Mouse (Mus musculus) heart, embryonic 12.5 days (tissue): ENCODE data around the gene M1ap. TPM values are rescaled to one million over a fixed set of nuclear protein-coding genes. Genes with fewer than 3 reads are reported as not detected.
A peak's percentile ranks its signal among the peaks of the same experiment; 100 is the strongest.

Experiments used
- ATAC-seq: fragments of 200-750 bp; cut with Nextera tagmentation; 2 replicates; pipeline ENCODE4 v1.8.0; 2017; ENCODE audit warnings: moderate TSS enrichment, moderate library complexity; ENCODE audit not compliant: insufficient number of reproducible peaks, low FRiP score
- H3K27ac ChIP-seq: fragments of 300-500 bp; sonication (generic); 2 replicates; pipeline ENCODE4 v1.5.1; 2016; ENCODE audit warnings: mild to moderate bottlenecking, moderate library complexity; ENCODE audit not compliant: poor library complexity, severe bottlenecking
- H3K27me3 ChIP-seq: fragments of 300-500 bp; sonication (generic); replicated peaks from 2 replicates; pipeline ENCODE4 v1.6.1; 2016; ENCODE audit warnings: mild to moderate bottlenecking, moderate library complexity
- H3K36me3 ChIP-seq: fragments of 300-500 bp; sonication (generic); 2 replicates; pipeline ENCODE4 v1.6.1; 2016; ENCODE audit warnings: mild to moderate bottlenecking, moderate library complexity
- H3K4me1 ChIP-seq: fragments of 300-500 bp; sonication (generic); replicated peaks from 2 replicates; pipeline ENCODE4 v1.6.1; 2016; ENCODE audit warnings: mild to moderate bottlenecking
- H3K4me2 ChIP-seq: fragments of 300-500 bp; sonication (generic); 2 replicates; pipeline ENCODE4 v1.6.1; 2016; ENCODE audit warnings: mild to moderate bottlenecking, moderate library complexity
- H3K4me3 ChIP-seq: fragments of 300-500 bp; sonication (generic); 2 replicates; pipeline ENCODE4 v1.5.1; 2016; ENCODE audit warnings: mild to moderate bottlenecking
- H3K9ac ChIP-seq: fragments of 300-500 bp; sonication (generic); 2 replicates; pipeline ENCODE4 v1.6.1; 2016; ENCODE audit warnings: mild to moderate bottlenecking, moderate library complexity
- H3K9me3 ChIP-seq: fragments of 300-500 bp; sonication (generic); replicated peaks from 2 replicates; pipeline ENCODE4 v1.6.1; 2016; ENCODE audit warnings: mild to moderate bottlenecking, moderate library complexity
- WGBS: fragments of 180-500 bp; shearing (Covaris S2); methylation state at CpG from one replicate; pipeline ENCODE4 v1.1.7; 2016; 5-methylcytosine and 5-hydroxymethylcytosine counted together
- polyA plus RNA-seq: library from polyadenylated mRNA; unstranded; fragments of >200 nt; fragmentation: Nextera tagmentation; extraction: Ambion mirVana; gene quantifications from 2 replicates; pipeline ENCODE4 v1.2.1, GENCODE M21; 2016

M1ap gene
- polyA plus RNA-seq, 1 experiment from 2014 or later = 0.57 TPM

DNA sequence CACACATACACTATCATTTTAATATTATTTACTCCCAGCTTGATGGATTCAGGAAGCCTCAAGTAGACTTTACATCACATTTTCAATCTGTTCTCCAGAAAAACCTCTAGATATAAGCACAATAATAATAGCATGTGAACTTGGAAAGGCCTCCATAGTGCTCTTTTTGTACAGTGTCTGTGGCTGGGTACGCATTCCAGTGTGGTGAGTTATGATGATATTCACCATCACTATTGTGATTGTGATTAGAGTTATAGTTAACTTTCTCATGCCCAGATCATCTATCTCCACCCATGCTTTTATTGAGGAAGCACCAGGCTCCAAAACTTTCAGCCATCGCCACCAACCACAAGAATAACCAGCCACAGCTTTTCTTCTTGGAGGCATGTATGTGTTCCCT lies 77.1 kb downstream of the M1ap start:
- no peak overlapping the region for H3K27ac ChIP-seq
- no peak overlapping the region for H3K4me3 ChIP-seq
- ATAC-seq = no peak
- peaks cover 20% of the 10 kb centered on the region for H3K27me3 ChIP-seq
- H3K4me2 ChIP-seq = no peak overlapping the region
- H3K9ac ChIP-seq = no peak overlapping the region
- H3K9me3 ChIP-seq = no peaks in the 10 kb centered on the region
- no peaks in the 10 kb centered on the region for H3K36me3 ChIP-seq
- 89% methylated on average over 2 of the region's 2 CpGs for WGBS
- H3K4me1 ChIP-seq = peaks cover 6% of the 10 kb centered on the region

- Histone ChIP-seq H3K4me1 (peaks cover 6% of the 10 kb centered on the region), H3K4me3 (no peak overlapping the region), H3K9ac (no peak overlapping the region), H3K36me3 (no peaks in the 10 kb centered on the region), H3K27me3 (peaks cover 26% of the 10 kb centered on the region), H3K27ac (no peak overlapping the region), H3K4me2 (no peak overlapping the region), H3K9me3 (no peaks in the 10 kb centered on the region)
- WGBS = 71% methylated on average over 4 of the region's 4 CpGs
- ATAC-seq = no peak
Observed at GRCm38 (mm10) chr6:83024421-83024820, 77.7 kb downstream of the M1ap start.

GRCm38 (mm10) chr6:83025221-83025620 lies 78.5 kb downstream of the M1ap start:
- no peak overlapping the region for H3K27ac ChIP-seq
- WGBS = 96% methylated on average over 4 of the region's 4 CpGs

GRCm38 (mm10) chr6:83027293-83027692 lies 80.6 kb downstream of the M1ap start:
- WGBS = 79% methylated on average over 8 of the region's 8 CpGs
- Histone ChIP-seq H3K4me1 (peaks cover 23% of the 10 kb centered on the region), H3K27ac (no peak overlapping the region), H3K9ac (no peak overlapping the region), H3K27me3 (peaks cover 55% of the 10 kb centered on the region), H3K9me3 (no peaks in the 10 kb centered on the region), H3K36me3 (peaks cover 6% of the 10 kb centered on the region; the same call in 1 of the 2 replicates), H3K4me2 (no peak overlapping the region), H3K4me3 (no peak overlapping the region)
- no peak for ATAC-seq

More at GRCm38 (mm10) chr6:83025221-83025620, 78.5 kb downstream of the M1ap start:
- no peaks in the 10 kb centered on the region for H3K9me3 ChIP-seq
- H3K4me1 ChIP-seq = peaks cover 12% of the 10 kb centered on the region
- no peak overlapping the region for H3K4me2 ChIP-seq
- H3K27me3 ChIP-seq = peaks cover 34% of the 10 kb centered on the region
- H3K4me3 ChIP-seq = no peak overlapping the region
- H3K36me3 ChIP-seq = no peaks in the 10 kb centered on the region
- ATAC-seq = no peak
- H3K9ac ChIP-seq = no peak overlapping the region

DNA sequence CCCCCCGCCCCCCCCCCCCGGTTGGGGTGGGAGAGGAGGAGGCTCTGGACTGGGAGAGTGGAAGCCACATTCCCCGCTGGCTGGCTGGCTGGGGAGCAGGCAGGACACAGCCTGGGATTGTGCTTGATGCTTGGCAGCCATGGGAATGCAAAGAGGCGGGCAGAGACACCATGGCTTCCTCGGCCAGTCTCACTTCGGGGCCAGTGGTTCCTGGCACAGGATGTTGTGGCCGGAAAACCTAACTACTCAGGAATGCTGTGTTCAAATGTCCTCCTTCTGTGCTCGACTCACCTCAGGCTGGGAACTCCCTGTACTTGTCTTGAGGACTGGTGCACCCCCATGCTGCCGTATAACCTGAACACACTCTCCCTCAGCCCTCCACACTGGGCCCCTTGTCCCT lies 81.0 kb downstream of the M1ap start:
- Histone ChIP-seq H3K4me2 (no peak overlapping the region), H3K36me3 (peaks cover 6% of the 10 kb centered on the region; the same call in 1 of the 2 replicates), H3K27ac (no peak overlapping the region), H3K4me3 (no peak overlapping the region), H3K9ac (no peak overlapping the region), H3K27me3 (peaks cover 56% of the 10 kb centered on the region), H3K4me1 (peaks cover 27% of the 10 kb centered on the region), H3K9me3 (no peaks in the 10 kb centered on the region)
- ATAC-seq = no peak
- 54% methylated on average over 7 of the region's 9 CpGs for WGBS

- H3K27ac ChIP-seq = no peak overlapping the region
- no peak overlapping the region for H3K4me2 ChIP-seq
- peaks cover 6% of the 10 kb centered on the region; the same call in 1 of the 2 replicates for H3K36me3 ChIP-seq
- peaks cover 56% of the 10 kb centered on the region for H3K27me3 ChIP-seq
- WGBS = 35% methylated on average over 10 of the region's 10 CpGs
- no peak overlapping the region for H3K4me3 ChIP-seq
- H3K9me3 ChIP-seq = no peaks in the 10 kb centered on the region
- ATAC-seq = no peak
- H3K9ac ChIP-seq = no peak overlapping the region
- H3K4me1 ChIP-seq = peaks cover 36% of the 10 kb centered on the region
Observed at GRCm38 (mm10) chr6:83029777-83030176, 83.1 kb downstream of the M1ap start.

DNA sequence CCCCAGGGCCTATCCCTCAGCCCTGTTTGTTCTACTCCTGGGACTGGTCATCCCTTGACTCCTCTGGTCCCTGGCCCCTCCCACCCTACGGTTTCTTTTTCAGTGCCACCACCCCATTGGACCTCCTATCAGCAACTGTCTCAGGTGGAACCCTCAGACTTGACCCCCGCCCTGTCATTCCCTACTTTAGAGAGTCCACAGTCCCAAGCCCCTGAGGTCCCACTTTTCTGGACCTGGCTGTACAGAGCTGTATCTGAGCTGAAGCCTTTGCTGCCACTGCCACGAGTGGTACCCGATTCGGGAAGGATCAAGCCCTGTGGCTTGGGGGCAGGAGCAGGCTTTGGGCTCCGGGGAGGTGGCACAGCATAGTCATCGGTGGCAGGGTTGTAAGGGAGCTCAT lies 84.4 kb downstream of the M1ap start:
- Histone ChIP-seq H3K9ac (no peak overlapping the region), H3K9me3 (no peaks in the 10 kb centered on the region), H3K36me3 (peaks cover 6% of the 10 kb centered on the region; the same call in 1 of the 2 replicates), H3K4me2 (no peak overlapping the region), H3K4me1 (peaks cover 44% of the 10 kb centered on the region), H3K4me3 (no peak overlapping the region), H3K27ac (no peak overlapping the region), H3K27me3 (peaks cover 64% of the 10 kb centered on the region)
- 78% methylated on average over 7 of the region's 7 CpGs for WGBS
- no peak for ATAC-seq

DNA sequence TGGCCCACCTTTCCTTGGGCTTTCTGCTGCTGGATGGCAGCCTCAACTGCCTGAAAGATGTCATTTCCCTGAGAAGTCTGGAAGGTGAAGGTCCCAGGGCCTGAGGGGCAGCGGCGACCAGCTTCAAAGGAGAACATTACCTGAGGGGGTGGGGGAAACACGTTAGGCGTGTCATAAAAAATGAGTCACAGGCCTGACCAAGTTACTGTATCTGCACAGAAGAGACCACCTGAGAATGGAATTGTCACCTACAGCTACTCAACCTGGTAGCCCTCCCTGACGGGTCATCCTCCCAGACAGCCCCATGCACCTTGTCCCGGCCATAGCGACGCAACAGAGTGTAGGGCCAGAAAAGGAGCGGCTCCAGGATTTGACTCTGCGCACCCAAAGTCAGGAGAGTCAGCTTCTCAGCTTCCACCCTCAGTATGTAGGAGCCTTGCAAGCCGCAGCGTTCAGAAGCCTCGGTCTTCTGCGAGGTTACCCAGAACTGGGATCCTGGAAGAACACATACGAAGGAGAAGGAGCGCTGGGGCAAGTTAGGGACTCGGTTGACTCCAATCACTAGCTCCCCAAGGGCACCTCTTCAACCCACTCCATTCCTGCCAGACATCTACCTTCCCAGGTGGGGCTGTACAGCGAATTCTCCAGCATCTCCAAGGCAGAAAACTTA lies 85.4 kb downstream of the M1ap start:
- peaks cover 44% of the 10 kb centered on the region for H3K4me1 ChIP-seq
- H3K9ac ChIP-seq = peak overlapping the region; percentile 75; the same call in 1 of the 2 replicates
- no peaks in the 10 kb centered on the region for H3K9me3 ChIP-seq
- WGBS = 37% methylated on average over 18 of the region's 18 CpGs
- H3K27ac ChIP-seq = no peak overlapping the region
- H3K4me2 ChIP-seq = peak overlapping the region; percentile 76
- peak overlapping the region; percentile 73 for H3K4me3 ChIP-seq
- peaks cover 70% of the 10 kb centered on the region for H3K27me3 ChIP-seq
- no peak for ATAC-seq
- H3K36me3 ChIP-seq = peaks cover 6% of the 10 kb centered on the region; the same call in 1 of the 2 replicates

DNA sequence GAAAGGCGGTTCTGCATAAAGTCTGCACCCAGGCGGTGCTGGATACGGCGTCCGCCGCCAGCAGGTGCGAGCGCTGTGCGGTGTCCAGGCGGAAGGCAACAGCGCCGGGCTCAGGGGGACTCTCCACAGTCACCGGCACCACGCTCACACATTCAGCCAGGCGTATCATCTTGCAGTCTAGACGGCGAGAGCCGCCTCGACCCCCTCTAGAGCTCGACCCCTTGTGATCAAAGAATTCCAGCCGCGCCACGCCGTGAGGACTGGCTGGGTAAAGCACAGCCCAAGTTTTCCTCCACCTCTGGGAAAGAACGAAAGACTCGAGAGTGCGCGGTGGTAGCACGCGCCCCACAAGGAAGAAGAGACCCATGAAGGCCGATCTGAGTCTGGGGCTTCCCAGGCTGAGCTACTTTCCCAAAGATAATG lies 86.1 kb downstream of the M1ap start:
- H3K27me3 ChIP-seq = peaks cover 70% of the 10 kb centered on the region
- WGBS = under 1% methylated on average over 31 of the region's 31 CpGs
- peak overlapping the region; percentile 73 for H3K4me3 ChIP-seq
- ATAC-seq = peak; percentile 64
- H3K36me3 ChIP-seq = peaks cover 6% of the 10 kb centered on the region; the same call in 1 of the 2 replicates
- H3K4me2 ChIP-seq = peak overlapping the region; percentile 76
- peaks cover 41% of the 10 kb centered on the region for H3K4me1 ChIP-seq
- H3K9me3 ChIP-seq = no peaks in the 10 kb centered on the region
- H3K9ac ChIP-seq = peak overlapping the region; percentile 75
- 0 out of 2 replicates have a peak overlapping the region, but pooled peaks have one; percentile 2 for H3K27ac ChIP-seq

DNA sequence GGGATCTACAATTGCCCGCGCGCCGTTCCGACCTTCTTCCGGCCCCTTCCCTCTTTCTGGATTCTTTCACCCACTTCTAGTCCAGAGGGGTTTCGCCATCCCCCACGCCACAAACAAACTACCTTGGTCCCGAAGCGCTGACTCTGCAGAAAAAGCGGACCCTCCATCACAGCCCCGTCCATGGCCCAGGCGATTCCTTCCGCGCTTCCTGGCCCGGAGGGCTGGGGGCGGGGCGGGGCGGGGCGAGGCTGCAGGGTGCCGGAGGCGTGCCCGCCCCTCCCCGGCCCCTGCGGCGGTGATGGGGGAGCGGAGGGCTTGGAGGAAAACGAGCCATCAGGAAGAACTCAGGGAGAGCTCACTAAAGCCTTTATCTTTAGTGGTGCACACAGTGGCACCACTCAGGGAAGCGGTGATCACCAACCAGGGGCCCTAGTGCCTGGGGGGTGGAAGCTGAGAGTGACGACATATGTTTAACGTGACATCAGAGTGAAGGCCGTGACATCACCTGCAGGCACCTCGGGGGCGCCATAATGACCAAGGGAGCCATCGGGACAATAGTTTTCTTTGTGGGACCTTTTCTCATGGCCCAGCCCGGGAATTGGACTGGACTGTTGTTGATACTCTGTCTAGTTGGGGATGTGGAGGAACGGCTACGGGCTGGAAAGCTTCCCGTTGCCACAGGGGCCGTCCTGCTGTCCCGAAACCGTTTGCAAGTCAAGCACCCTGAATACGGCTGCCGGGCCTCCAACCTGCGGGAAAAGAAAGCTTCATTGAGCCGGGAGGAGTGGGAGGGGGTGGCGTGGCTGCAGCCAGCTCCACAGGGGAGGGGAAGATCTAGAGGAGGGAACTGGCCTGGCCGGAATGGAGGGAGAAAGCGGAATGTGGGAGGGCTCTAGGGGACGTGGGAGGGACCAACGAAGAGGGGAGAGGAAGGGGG lies 86.8 kb downstream of the M1ap start, which contains the start of the genes Dok1 and Loxl3:
Gene Dok1, minus strand, starts transcription at position 223 of the 937 bp plus-strand sequence.
Gene Loxl3, plus strand, starts transcription at position 925 of the 937 bp plus-strand sequence.
- Histone ChIP-seq H3K9me3 (no peaks in the 10 kb centered on the region), H3K4me2 (peak within 1 kb of the TSS; percentile 76), H3K4me1 (peaks cover 43% of the 10 kb centered on the region), H3K4me3 (peak within 1 kb of the TSS; percentile 73), H3K9ac (peak within 1 kb of the TSS; percentile 75), H3K36me3 (peaks cover 6% of the 10 kb centered on the region; the same call in 1 of the 2 replicates), H3K27me3 (peaks cover 67% of the 10 kb centered on the region), H3K27ac (peak within 1 kb of the TSS; percentile 69)
- peak; percentile 90 for ATAC-seq
- under 1% methylated on average over 51 of the region's 51 CpGs for WGBS
